Mouse (Mus musculus): ENCODE measurements around the gene Asah2.
"Not testable (repeated sequence)": the region's sequence is repeated elsewhere in the genome, so short reads cannot be mapped to it uniquely, and the experiment has no call there.

Gene Asah2

GRCm38 (mm10) chr19:32107771-32108306 is at the start of gene Asah2:
Asah2 (minus strand) TSS chr19:32108211.
- DNase-seq = peak; percentile 27

GRCm38 (mm10) chr19:32157045-32157444 is 49.0 kb upstream of the Asah2 start:
- DNase-seq = no peak

GRCm38 (mm10) chr19:32152529-32152928 is 44.5 kb upstream of the Asah2 start:
- no peak for DNase-seq

DNA sequence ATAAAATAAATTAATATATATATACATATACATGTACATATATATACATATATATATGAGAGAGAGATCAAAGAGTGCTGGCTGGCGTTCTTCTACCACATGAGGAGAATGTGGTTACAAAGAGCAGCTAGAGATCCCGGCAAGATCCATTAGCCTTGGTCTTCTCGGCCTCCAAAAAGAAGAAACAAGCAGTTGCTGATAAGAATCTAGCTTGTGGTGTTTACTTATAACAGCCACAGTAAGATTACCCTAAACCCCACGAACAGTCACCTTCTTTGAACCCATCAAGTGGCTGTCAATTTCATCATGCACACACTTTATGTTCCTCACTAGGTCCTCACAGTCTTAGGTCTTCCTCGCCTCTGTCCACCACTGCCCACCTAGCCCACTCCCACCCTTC is 40.7 kb upstream of the Asah2 start:
- no peak for DNase-seq

DNA sequence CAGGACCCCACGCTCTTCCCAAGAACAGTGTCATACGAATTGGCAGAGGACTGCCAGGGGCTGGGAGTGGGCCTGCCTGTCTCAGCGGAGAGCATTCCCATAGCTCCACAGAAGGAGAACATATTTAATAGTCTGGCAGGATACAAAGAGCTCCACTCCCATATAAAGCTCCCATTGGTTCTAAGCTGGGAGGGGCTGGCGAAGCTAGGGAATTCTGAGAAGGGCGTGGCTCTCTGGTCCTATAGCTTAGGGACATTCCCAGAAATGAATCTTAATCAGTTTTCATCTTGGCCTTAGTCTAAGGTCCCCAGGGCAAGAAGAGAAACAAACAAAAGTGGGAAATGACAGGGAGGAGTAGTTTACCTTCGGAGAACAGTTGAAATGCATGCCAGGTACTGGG is 34.4 kb upstream of the Asah2 start:
- no peak for DNase-seq

GRCm38 (mm10) chr19:32138361-32139088 is 30.5 kb upstream of the Asah2 start:
- no peak for DNase-seq

GRCm38 (mm10) chr19:32137904-32138303 is 29.9 kb upstream of the Asah2 start:
- DNase-seq = no peak

DNA sequence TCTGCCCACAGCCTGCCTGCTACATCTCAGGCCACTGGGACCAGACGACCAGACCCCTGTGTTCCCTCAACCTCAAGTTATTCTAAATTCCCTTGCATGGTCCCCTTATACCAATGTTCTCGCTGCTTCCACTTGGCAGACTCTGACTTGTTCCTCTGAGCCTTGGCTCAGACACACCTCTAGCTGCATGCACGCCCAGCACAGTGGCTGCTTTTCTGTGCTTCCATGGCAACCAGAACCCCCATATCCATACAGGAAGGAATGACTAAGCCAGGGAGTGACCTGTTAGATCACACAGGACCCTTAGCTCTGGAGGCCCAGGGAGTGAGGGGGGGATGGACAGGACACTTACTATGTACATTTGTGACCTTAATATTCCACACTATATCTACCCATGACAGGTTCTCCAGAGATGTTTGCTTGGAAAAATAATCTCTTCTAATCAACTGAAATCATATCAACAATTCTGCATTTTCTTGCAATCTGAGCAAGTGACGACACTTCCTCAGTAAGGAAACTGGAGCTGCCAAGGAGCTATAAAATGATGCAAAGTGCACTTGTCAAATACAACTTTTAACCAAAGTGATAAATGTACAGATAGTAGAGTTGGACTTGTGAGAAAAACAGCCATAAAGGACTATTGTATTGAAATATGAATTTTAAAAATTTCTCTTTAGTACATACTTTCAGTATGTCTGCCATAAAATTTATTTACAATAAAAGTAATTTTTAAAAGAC is 29.0 kb upstream of the Asah2 start:
- DNase-seq = no peak

DNA sequence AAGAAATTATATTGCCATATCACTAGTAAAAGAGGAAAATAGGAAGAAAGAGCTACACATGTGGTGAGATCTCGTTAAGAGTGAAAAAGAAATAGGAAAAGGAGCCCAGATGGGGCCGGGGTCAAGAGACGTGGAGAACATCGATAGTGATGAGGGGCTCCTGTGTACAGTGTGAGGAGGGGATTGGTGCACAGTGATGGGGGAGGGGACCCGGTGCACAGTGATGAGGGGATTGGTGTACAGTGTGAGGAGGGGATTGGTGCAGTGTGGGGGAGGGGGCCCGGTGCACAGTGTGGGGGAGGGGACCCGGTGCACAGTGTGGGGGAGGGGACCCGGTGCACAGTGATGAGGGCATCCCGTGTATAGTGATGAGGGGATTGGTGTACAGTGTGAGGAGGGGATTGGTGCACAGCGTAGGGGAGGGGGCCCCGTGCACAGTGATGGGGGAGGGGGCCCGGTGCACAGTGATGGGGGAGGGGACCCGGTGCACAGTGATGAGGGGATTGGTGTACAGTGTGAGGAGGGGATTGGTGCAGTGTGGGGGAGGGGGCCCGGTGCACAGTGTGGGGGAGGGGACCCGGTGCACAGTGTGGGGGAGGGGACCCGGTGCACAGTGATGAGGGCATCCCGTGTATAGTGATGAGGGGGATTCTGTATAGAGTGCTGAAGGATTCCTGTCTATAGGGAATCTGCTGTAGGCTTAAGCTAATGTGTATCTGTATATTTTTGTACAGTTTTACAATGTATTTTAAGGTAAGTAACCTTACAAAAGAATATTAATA is 23.9 kb upstream of the Asah2 start:
- DNase-seq = not testable (repeated sequence)

DNA sequence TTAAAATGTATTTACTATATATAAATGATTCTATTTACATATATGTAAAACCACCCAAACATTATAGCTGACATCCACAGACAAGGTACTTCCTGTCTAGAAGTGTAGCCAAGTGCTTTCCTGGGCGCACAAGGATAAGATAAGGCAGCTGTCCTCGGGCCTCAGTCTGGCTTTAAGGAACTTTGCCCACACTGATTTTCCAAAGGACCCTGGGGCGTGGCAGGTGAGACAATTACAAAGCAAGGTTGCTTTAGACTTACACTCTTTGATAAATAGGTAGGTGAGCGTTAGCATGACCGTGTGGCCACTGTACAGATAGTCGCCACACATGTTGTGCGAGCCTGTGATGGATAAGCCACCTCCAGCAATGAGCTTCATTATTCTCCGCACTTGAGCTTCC is 21.3 kb upstream of the Asah2 start:
- no peak for DNase-seq

DNA sequence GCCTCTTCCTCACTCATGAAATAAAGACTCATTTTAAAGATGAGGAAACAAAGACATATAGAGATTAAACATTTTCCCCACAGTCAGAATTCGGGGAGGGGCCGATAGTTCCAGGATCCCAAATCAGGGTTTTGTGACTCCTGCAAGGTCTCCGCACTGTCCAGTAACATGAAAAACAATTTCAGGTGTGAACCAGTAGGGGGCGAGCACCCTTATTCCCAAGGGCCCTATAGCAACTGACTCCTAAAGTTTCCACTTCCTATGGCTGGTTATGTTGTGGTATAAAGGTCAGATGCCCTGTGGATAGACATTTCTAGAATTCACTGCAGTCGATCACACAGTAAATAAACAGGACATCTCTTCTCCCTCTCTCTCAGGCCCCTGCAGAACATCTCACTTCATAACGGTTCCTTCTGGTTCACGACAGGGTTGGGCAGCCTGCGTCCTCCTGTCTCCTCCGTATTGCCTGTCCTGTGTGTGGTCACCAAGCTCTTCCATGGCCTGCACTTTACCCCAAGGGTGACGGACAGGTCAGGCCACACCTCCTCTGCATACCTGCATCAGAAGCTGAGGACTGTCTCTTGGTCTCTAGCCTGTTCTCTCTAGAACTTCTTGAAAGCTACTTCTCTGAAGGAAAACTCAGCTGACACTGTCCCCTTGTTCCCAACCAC is 19.3 kb upstream of the Asah2 start:
- peak; percentile 12 for DNase-seq

GRCm38 (mm10) chr19:32124155-32124554 is 16.1 kb upstream of the Asah2 start:
- no peak for DNase-seq

- no peak for DNase-seq
Observed at GRCm38 (mm10) chr19:32123196-32123595, 15.2 kb upstream of the Asah2 start.

DNA sequence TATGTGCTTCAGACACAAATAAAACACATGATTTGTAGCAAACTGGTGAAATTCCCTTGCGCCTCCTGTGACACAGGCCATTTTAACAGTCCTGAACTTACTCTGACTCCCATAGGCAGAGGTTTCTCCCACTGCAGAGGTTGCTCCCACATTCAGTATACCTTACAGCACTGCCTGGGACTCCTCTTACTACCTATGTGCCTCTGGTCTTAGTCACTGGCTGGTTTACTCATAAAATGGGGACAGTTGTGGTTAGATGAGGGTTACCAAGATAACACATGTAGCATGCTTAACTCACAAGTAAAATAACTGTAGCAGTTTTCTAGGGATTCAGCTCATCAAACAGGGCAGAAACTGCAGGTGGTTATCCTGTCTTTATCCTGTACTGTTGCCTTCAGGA is 12.8 kb upstream of the Asah2 start:
- no peak for DNase-seq

DNA sequence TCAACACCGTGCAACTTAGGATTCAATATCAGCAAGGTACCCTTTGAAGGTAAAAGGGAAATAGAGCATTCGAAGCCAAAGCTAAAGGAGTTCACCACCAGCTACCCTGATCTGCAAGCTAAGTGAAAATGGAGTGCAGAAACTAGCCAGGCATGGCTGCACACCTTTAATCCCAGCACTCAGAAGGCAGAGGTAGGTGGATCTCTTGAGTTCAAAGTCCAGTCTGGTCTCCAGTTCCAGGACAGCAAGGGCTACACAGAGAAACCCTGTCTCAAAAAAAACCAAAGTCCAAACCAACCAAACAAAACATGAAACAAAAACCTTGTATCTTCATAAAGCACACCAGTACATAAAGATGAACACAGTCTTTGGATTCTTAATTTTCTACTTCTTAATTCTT is 11.7 kb upstream of the Asah2 start:
- no peak for DNase-seq

DNA sequence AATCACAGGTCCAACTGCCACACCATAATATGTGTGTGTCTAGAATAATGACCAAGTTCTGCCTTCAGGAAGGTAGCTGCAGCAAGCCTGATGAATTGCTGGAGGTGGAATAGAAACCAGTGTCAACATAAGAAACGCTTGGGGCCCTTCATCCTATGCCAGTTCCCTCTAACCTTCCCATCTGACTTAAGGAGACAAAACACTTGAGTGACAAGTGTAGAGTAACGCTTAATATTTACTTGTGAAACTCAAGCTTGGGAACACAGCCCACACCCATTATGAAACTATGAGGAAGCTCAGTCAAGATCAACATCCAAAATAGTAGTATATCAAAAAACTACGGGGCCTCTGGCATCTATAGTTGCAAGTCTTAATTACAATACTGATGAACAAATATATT is 10.5 kb upstream of the Asah2 start:
- DNase-seq = no peak

DNA sequence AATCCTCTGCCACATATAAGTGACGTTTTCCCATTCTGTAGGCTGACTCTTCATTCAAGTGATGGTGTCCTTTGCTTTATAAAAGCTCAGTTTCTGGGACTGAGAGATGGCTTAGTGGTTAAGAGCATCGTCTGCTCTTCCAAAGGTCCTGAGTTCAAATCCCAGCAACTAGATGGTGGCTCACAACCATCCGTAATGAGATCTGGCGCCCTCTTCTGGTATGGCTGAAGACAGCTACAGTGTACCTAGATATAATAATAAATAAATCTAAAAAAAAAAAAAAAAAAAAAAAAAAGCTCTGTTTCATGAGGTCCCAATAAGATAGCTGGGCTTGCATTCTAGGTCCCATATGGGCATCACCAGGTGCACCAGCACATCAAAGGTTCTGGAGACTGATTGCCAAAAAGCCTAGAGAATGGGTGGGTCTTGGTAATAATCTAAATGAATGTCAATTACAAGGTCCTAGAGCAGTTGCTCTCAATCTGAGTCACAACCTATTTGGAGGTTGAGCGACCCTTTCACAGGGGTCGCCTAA is 9.5 kb upstream of the Asah2 start:
- DNase-seq = no peak

GRCm38 (mm10) chr19:32111866-32112790 is 4.1 kb upstream of the Asah2 start:
- no peak for DNase-seq

GRCm38 (mm10) chr19:32106750-32107149 is 1.3 kb downstream of the Asah2 start:
- no peak for DNase-seq

GRCm38 (mm10) chr19:32104217-32104616 is 3.8 kb downstream of the Asah2 start:
- DNase-seq = peak; percentile 21

GRCm38 (mm10) chr19:32102976-32103300 is 5.1 kb downstream of the Asah2 start:
- peak; percentile 24 for DNase-seq

All from cerebellum, adult 9-10 months (tissue).